Mouse (Mus musculus): ENCODE data around the gene Gm5039. TPM values are rescaled to one million over a fixed set of nuclear protein-coding genes. Genes with fewer than 3 reads are reported as not detected.
"Not testable (repeated sequence)": the region's sequence is repeated elsewhere in the genome, so short reads cannot be mapped to it uniquely, and the experiment has no call there.

The Gm5039 gene
- total and polyA plus RNA-seq, 3 experiments, result not detected

DNA sequence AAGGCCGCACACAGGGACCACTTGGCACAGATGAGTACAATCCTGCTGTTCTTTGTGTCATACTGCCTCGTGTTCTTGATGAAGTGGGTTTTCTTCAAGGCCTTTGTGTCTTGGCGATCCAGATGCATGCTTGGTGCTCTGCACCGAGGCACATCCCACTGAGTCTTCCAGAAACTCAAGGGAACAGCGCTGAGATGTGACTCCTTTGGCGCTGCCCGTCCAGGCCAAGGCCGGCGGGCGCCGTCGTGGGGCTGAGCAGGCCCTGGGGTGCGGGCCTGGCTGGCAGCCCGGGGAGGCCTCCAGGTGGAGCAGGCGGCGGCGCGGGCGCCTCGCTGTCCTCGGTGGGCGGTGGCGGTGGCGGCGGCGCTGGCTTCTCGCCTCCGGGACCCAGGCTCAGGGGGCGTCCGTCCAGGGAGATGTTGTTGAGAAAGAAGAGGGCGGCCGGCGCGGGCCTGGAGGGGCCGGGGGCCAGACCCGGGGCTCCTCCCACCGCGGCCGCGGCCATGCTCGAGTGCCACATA lies 30.4 kb upstream of the Gm5039 start:
- Histone ChIP-seq H3K27me3 (replicated peaks) (no peaks in the 10 kb centered on the region), H3K4me2 (ENCODE audit: insufficient read depth, low read depth, poor library complexity, severe bottlenecking) (no peak overlapping the region), H3K9ac (ENCODE audit: insufficient read depth, low read depth) (no peak overlapping the region), H3K9me3 (replicated peaks; ENCODE audit: low read length) (no peaks in the 10 kb centered on the region), H3K4me3 (replicated peaks in 1 of 3; ENCODE audit: low read depth in 2 of 3, low read length in 2 of 3, poor library complexity in 1 of 3) (no peak overlapping the region), H3K36me3 (replicated peaks in 1 of 2; ENCODE audit: control insufficient read depth in 1 of 2, insufficient read depth in 1 of 2, low read length in 1 of 2) (no peaks in the 10 kb centered on the region), H3K27ac (ENCODE audit: insufficient read depth, low read depth) (no peak overlapping the region), H3K4me1 (ENCODE audit: control insufficient read depth in 1 of 2, insufficient read depth in 2 of 2) (no peaks in the 10 kb centered on the region; a peak in 1 of 4 replicates), H3K79me2 (replicated peaks; ENCODE audit: control insufficient read depth, extremely low read depth, insufficient read depth, poor library complexity, severe bottlenecking) (no peaks in the 10 kb centered on the region)
- in situ Hi-C loops (cut with MboI; ENCODE audit: low pct_ligation_motif_present, low pct_unique_long_range_greater_than_20kb, low sequenced_read_pairs), result no loop called here
- dilution Hi-C loops (cut with MboI; ENCODE audit: extremely low pct_ligation_motif_present, extremely low pct_unique_long_range_greater_than_20kb, low sequenced_read_pairs), result no loop called here
- no peak for TF ChIP-seq E2F4 (IDR thresholded peaks at IDR 0.05; ENCODE audit: insufficient replicate concordance, low read depth, low read length)
- no peak for DNase-seq (ENCODE audit: extremely low read depth)

DNA sequence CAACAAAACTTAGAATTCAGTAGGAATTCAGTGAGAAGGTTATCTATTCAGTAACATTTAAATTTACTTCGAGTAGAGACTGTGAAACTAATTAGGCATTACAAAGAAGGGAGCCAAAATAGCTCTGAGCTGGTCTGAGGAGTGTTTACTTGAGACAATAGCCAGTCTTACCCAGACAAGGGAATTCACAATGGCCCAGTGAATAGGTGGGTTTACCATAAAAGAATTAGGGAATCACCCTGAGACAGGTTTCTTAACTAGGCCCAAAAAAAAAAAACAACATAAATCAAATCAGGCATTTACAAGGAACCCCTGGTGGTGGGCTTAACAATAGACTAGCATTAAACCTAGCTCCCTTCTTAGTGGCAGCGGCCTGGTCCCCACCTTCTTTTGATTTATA lies 17.5 kb upstream of the Gm5039 start:
- H3K4me2 ChIP-seq (ENCODE audit: insufficient read depth, low read depth, poor library complexity, severe bottlenecking); H3K79me2 ChIP-seq (replicated peaks; ENCODE audit: control insufficient read depth, extremely low read depth, insufficient read depth, poor library complexity, severe bottlenecking); H3K9me3 ChIP-seq (replicated peaks; ENCODE audit: low read length); dilution Hi-C loops (cut with MboI; ENCODE audit: extremely low pct_ligation_motif_present, extremely low pct_unique_long_range_greater_than_20kb, low sequenced_read_pairs); H3K27me3 ChIP-seq (replicated peaks); H3K4me1 ChIP-seq (ENCODE audit: control insufficient read depth in 1 of 2, insufficient read depth in 2 of 2); H3K4me3 ChIP-seq (replicated peaks in 1 of 3; ENCODE audit: low read depth in 2 of 3, low read length in 2 of 3, poor library complexity in 1 of 3); DNase-seq (ENCODE audit: extremely low read depth); H3K27ac ChIP-seq (ENCODE audit: insufficient read depth, low read depth); H3K9ac ChIP-seq (ENCODE audit: insufficient read depth, low read depth); H3K36me3 ChIP-seq (replicated peaks in 1 of 2; ENCODE audit: control insufficient read depth in 1 of 2, insufficient read depth in 1 of 2, low read length in 1 of 2); in situ Hi-C loops (cut with MboI; ENCODE audit: low pct_ligation_motif_present, low pct_unique_long_range_greater_than_20kb, low sequenced_read_pairs): not testable (repeated sequence)

- H3K79me2 ChIP-seq (replicated peaks; ENCODE audit: control insufficient read depth, extremely low read depth, insufficient read depth, poor library complexity, severe bottlenecking); H3K27ac ChIP-seq (ENCODE audit: insufficient read depth, low read depth); dilution Hi-C loops (cut with MboI; ENCODE audit: extremely low pct_ligation_motif_present, extremely low pct_unique_long_range_greater_than_20kb, low sequenced_read_pairs); H3K36me3 ChIP-seq (replicated peaks in 1 of 2; ENCODE audit: control insufficient read depth in 1 of 2, insufficient read depth in 1 of 2, low read length in 1 of 2); H3K27me3 ChIP-seq (replicated peaks); H3K9ac ChIP-seq (ENCODE audit: insufficient read depth, low read depth); in situ Hi-C loops (cut with MboI; ENCODE audit: low pct_ligation_motif_present, low pct_unique_long_range_greater_than_20kb, low sequenced_read_pairs); H3K9me3 ChIP-seq (replicated peaks; ENCODE audit: low read length); DNase-seq (ENCODE audit: extremely low read depth); H3K4me3 ChIP-seq (replicated peaks in 1 of 3; ENCODE audit: low read depth in 2 of 3, low read length in 2 of 3, poor library complexity in 1 of 3); H3K4me2 ChIP-seq (ENCODE audit: insufficient read depth, low read depth, poor library complexity, severe bottlenecking); H3K4me1 ChIP-seq (ENCODE audit: control insufficient read depth in 1 of 2, insufficient read depth in 2 of 2): not testable (repeated sequence)
These were observed 13.0 kb upstream of the Gm5039 start for GRCm38 (mm10) chr12:88336662-88337413.

DNA sequence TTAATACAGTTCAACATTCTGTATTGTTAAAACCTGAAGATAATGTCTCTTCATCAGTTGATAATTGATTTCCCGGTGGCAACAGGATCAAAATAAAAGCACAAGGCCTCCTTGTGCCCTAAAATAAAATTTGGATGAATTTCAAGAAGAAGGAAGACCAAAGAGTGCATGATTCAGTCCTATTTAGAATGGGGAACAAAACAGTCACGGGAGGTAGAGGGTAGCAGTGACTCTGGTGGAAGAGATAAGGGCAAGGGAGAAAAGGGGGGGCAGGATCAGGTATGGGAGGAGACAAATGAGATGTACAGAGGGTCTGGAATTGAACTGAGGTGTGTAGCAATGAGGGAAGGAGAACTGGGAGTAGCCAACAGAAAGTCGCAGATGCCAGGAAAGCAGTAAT lies 9.3 kb downstream of the Gm5039 start:
- no peak overlapping the region for H3K27ac ChIP-seq (ENCODE audit: insufficient read depth, low read depth)
- no peaks in the 10 kb centered on the region for H3K79me2 ChIP-seq (replicated peaks; ENCODE audit: control insufficient read depth, extremely low read depth, insufficient read depth, poor library complexity, severe bottlenecking)
- no peak overlapping the region for H3K9ac ChIP-seq (ENCODE audit: insufficient read depth, low read depth)
- no peaks in the 10 kb centered on the region for H3K9me3 ChIP-seq (replicated peaks; ENCODE audit: low read length)
- no peak overlapping the region for H3K4me3 ChIP-seq (replicated peaks in 1 of 3; ENCODE audit: low read depth in 2 of 3, low read length in 2 of 3, poor library complexity in 1 of 3)
- H3K36me3 ChIP-seq (replicated peaks in 1 of 2; ENCODE audit: control insufficient read depth in 1 of 2, insufficient read depth in 1 of 2, low read length in 1 of 2), result no peaks in the 10 kb centered on the region
- H3K4me1 ChIP-seq (ENCODE audit: control insufficient read depth in 1 of 2, insufficient read depth in 2 of 2), result no peaks in the 10 kb centered on the region
- no peak overlapping the region for H3K4me2 ChIP-seq (ENCODE audit: insufficient read depth, low read depth, poor library complexity, severe bottlenecking)
- DNase-seq (ENCODE audit: extremely low read depth), result no peak
- TF ChIP-seq MYC (IDR thresholded peaks at IDR 0.05; ENCODE audit: low read depth, low read length), result no peak
- TF ChIP-seq NELFE (IDR thresholded peaks at IDR 0.05; ENCODE audit: low read depth, low read length), result no peak
- TF ChIP-seq JUND (conservative IDR thresholded peaks at IDR 0.05; ENCODE audit: low read depth, low read length), result no peak
- TF ChIP-seq ZMIZ1 (IDR thresholded peaks at IDR 0.05; ENCODE audit: low read depth, low read length), result no peak
- no peak for TF ChIP-seq ZKSCAN1 (IDR thresholded peaks at IDR 0.05; ENCODE audit: borderline replicate concordance, low read depth, low read length)
- TF ChIP-seq NRF1 (IDR thresholded peaks at IDR 0.05; ENCODE audit: low read depth, low read length), result no peak
- TF ChIP-seq ELF1 (IDR thresholded peaks at IDR 0.05; ENCODE audit: low read depth, low read length), result no peak
- no peak for TF ChIP-seq SMC3 (IDR thresholded peaks at IDR 0.05; ENCODE audit: low read depth, low read length)
- no peak for TF ChIP-seq RAD21 (IDR thresholded peaks at IDR 0.05; ENCODE audit: low read depth, low read length)
- no peak for TF ChIP-seq MXI1 (IDR thresholded peaks at IDR 0.05; ENCODE audit: low read depth, low read length)
- TF ChIP-seq JUN (IDR thresholded peaks at IDR 0.05; ENCODE audit: insufficient read depth, low read depth, low read length), result no peak
- TF ChIP-seq SIN3A (IDR thresholded peaks at IDR 0.05; ENCODE audit: low read length), result no peak
- no peak for TF ChIP-seq EP300 (IDR thresholded peaks at IDR 0.05; ENCODE audit: low read length)
- TF ChIP-seq MEF2A (IDR thresholded peaks at IDR 0.05; ENCODE audit: borderline replicate concordance, low read depth, low read length), result no peak
- no peak for TF ChIP-seq HCFC1 (IDR thresholded peaks at IDR 0.05; ENCODE audit: low read depth, low read length)
- H3K27me3 ChIP-seq (replicated peaks), result peaks cover 5% of the 10 kb centered on the region
- in situ Hi-C loops (cut with MboI; ENCODE audit: low pct_ligation_motif_present, low pct_unique_long_range_greater_than_20kb, low sequenced_read_pairs), result no loop called here
- dilution Hi-C loops (cut with MboI; ENCODE audit: extremely low pct_ligation_motif_present, extremely low pct_unique_long_range_greater_than_20kb, low sequenced_read_pairs), result no loop called here

Measured in CH12.LX (cell line).